In the genomic region with DNA sequence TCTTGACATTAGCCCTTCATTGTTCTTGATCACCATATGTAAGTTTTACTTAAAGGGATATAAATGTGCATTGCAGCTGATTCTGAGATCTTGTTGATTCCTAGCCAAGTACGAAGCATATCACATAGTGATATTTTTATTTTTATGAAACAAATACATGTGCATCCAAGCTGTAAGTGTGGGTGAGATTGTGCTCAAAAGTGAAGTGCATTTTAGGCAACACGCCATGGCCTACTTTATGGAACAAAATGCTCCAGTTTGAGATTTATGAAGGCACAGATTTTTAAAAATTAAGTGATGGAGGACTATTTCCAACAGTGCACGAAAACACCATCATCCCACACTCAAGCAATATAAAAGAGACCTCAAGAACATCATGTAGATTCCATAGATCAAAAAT, we compare ENCODE assay signal across 19 mouse cellular contexts.
DNase-seq lines count a peak whose midpoint lies in the region; TF ChIP-seq lines count a peak whose summit lies in the region.
"Had no signal": no experiment of that assay in that cellular context is flagged by ENCODE, and none has a peak within 500 bp of the region (broad histone marks: within the 10 kb centered on the region; RNA-seq: fewer than 3 reads in every experiment).

No protein-coding gene starts in this region.

- intact Hi-C loops in left cerebral cortex, adult 2 months (cut with DNase I), result loop anchor here (5.0 to 10.0 kb wide), 2 partner anchors 160 to 278 kb away; a partner anchor contains a TSS

- H3K27ac ChIP-seq in left cerebral cortex, adult 2 months, result no peak overlapping the region
- H3K27ac ChIP-seq: embryonic facial prominence, embryonic 13.5 days; forebrain, embryonic 12.5 days; heart, embryonic 10.5 days; hindbrain, embryonic 12.5 days had no signal

- H3K4me3 ChIP-seq in left cerebral cortex, adult 2 months, result no peak overlapping the region
- H3K4me3 ChIP-seq: embryonic facial prominence, embryonic 13.5 days; forebrain, embryonic 12.5 days; heart, embryonic 10.5 days; hindbrain, embryonic 12.5 days had no signal

- peak; percentile 33 for DNase-seq in layer of hippocampus, adult 11-12 months (ENCODE audit: low spot score)
- DNase-seq in layer of hippocampus, postnatal 10 days (ENCODE audit: low spot score in 2 of 2), result no peak
- DNase-seq in left cerebral cortex, adult 18-20 months (ENCODE audit: low spot score in 2 of 2), result peak; percentile 36 to 41
- no peak for DNase-seq in left cerebral cortex, adult 2 months (ENCODE audit: extremely low spot score in 1 of 2, low spot score in 2 of 2)
- DNase-seq in right cerebral cortex, adult 2 months (ENCODE audit: low spot score in 2 of 2), result peak; percentile 36 to 42
- no peak for DNase-seq in right cerebral cortex, postnatal 4 days
- peak; percentile 49 for DNase-seq in telencephalon, adult 2 months (ENCODE audit: low read depth, low spot score)
- DNase-seq: adrenal gland, postnatal 14 days; cerebellum, adult 18-20 months; cerebellum, adult 9-11 months; cerebellum, postnatal 36 days; gastrocnemius, postnatal 10 days; heart, adult 18-20 months; heart, postnatal 10 days; heart, postnatal 4 days had no signal

- no peak for TF ChIP-seq CTCF in left cerebral cortex, adult 2 months (IDR thresholded peaks at IDR 0.05)

Comparison
In these comparisons a context has a peak if more than half of its experiments do, and no peak if none do; other contexts are left out.
1. DNase-seq: peak in layer of hippocampus, adult 11-12 months (single experiment), left cerebral cortex, adult 18-20 months (2 of 2), right cerebral cortex, adult 2 months (2 of 2) and telencephalon, adult 2 months (single experiment); none in layer of hippocampus, postnatal 10 days (0 of 2), left cerebral cortex, adult 2 months (0 of 2) and right cerebral cortex, postnatal 4 days (single experiment).